Mouse (Mus musculus): ENCODE results near the gene Drc1. TPM values are rescaled to one million over a fixed set of nuclear protein-coding genes. Genes with fewer than 3 reads are reported as not detected.

Gene Drc1
- polyA plus RNA-seq, 1 experiment from 2014 or later = 1.2 TPM

DNA sequence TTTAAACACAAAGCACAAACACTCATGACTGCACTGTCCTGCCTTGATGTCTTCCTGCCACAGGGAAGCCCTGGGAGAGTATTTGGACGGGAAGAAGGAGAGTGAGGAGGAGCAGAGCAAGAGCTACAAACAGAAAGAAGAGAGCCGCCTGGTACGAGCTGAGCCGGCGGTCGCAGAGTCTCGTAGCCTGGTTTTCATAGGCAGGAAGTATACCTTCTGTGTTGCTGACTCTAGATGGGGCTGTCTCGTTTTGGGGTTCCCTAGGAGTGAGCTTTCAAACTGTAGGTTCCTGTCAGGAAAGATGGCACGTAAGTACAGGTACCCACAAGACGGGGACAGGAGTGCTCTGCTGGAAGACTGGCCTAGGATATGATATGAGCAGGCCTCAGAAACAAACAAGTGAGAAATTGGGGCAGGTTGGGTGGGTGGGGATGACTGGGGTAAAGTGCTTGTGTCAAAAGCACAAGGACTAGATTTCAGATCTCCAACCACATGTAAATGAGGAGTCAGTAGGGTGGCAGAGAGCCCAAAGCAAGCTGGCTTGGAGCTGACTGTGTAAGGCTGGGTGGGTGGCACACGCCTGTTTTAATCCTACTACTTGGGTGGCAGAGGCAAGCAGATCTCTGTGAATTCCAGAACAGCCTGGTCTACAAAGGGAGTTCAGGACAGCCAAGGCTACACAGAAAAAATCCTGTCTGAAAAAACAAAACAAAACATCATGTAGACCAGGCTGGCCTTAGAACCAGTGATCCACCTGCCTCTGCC is 60.6 kb downstream of the Drc1 start:
- H3K36me3 ChIP-seq = no peaks in the 10 kb centered on the region
- no peak overlapping the region for H3K4me2 ChIP-seq (replicated peaks)
- H3K4me3 ChIP-seq = no peak overlapping the region
- H3K9me3 ChIP-seq = no peaks in the 10 kb centered on the region
- no peak overlapping the region for H3K9ac ChIP-seq
- no peaks in the 10 kb centered on the region for H3K4me1 ChIP-seq
- no peak for ATAC-seq (ENCODE audit: low FRiP score, low read depth)
- H3K27ac ChIP-seq = no peak overlapping the region
- H3K27me3 ChIP-seq (replicated peaks) = 0 out of 2 replicates have a peak, but pooled peaks cover 10% of the 10 kb centered on the region
- 85% methylated on average over 11 of the region's 11 CpGs for WGBS

DNA sequence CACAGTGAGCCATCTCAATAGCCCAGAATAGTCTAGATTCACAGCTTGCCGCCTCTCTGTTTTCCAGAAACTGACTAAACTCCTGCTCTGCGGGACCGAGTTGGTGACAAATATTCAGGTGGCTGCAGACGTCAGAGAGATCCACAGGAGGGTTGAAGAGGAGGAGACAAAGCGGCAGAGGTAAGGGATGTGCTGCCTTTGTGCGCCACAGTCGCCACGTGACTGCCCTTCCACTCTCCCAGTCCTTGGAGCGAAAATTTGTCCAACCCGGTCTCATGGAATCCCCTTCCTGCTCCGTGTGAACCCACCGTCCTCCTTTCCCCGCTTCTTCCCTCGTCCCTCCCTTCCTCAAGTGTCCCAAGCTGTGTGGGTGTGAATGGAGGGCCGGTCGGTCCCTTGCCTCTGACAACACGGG is 61.4 kb downstream of the Drc1 start:
- H3K36me3 ChIP-seq = no peaks in the 10 kb centered on the region
- H3K27me3 ChIP-seq (replicated peaks) = 0 out of 2 replicates have a peak, but pooled peaks cover 10% of the 10 kb centered on the region
- no peaks in the 10 kb centered on the region for H3K4me1 ChIP-seq
- H3K9me3 ChIP-seq = no peaks in the 10 kb centered on the region
- H3K27ac ChIP-seq = no peak overlapping the region
- H3K4me3 ChIP-seq = peak overlapping the region; percentile 15; the same call in 1 of the 2 replicates
- H3K9ac ChIP-seq = peak overlapping the region; percentile 29; the same call in 1 of the 2 replicates
- WGBS = 6% methylated on average over 17 of the region's 17 CpGs
- ATAC-seq (ENCODE audit: low FRiP score, low read depth) = peak; percentile 48; the same call in 1 of the 2 replicates
- peak overlapping the region; percentile 60 for H3K4me2 ChIP-seq (replicated peaks)

DNA sequence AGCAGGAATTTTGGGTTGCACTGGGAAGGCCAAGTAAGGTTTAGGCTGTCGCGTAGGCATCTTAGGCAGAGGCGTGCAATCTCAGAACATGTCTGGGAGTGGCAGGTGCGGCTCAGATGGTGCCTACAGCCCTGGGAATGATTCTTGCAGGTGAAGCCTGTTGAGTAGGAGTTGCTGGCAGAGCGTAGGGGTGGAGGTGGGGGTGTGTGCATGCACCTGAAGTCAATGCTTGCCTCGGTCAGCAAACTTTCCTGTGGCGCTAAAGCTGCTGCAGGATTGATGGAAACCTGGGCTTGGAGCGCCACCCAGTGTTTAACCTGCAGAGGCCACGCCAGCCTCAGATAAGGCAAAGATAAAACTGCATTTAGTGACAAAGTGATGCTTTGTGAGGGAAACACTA is 61.9 kb downstream of the Drc1 start:
- Histone ChIP-seq H3K4me2 (replicated peaks) (peak overlapping the region; percentile 60), H3K36me3 (no peaks in the 10 kb centered on the region), H3K4me1 (no peaks in the 10 kb centered on the region), H3K27ac (no peak overlapping the region), H3K9ac (peak overlapping the region; percentile 29; the same call in 1 of the 2 replicates), H3K9me3 (no peaks in the 10 kb centered on the region), H3K4me3 (peak overlapping the region; percentile 15; the same call in 1 of the 2 replicates), H3K27me3 (replicated peaks) (0 out of 2 replicates have a peak, but pooled peaks cover 10% of the 10 kb centered on the region)
- 3% methylated on average over 9 of the region's 9 CpGs for WGBS
- ATAC-seq (ENCODE audit: low FRiP score, low read depth) = peak; percentile 44; the same call in 1 of the 2 replicates

DNA sequence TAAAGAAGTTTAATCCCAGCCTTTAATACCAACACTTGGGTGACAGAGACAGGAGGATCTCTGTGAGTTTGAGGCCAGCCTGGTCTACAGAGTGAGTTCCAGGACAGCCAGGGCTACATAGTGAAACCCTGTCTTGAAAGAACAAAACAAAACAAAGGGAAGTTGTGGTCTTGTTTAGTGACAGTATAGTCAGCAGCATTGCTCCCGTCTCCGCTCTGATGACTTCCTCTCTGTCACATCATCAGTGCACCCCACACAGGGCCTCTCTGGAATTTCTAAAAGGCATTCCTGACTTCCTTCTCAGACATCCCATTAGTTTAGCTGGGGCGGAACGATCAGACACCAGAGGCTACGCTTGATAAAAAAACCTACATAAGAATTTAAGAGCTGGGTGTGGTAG is 62.7 kb downstream of the Drc1 start:
- WGBS = 73% methylated on average over 5 of the region's 5 CpGs
- Histone ChIP-seq H3K4me1 (no peaks in the 10 kb centered on the region), H3K27ac (no peak overlapping the region), H3K4me2 (replicated peaks) (no peak overlapping the region), H3K36me3 (no peaks in the 10 kb centered on the region), H3K4me3 (no peak overlapping the region), H3K9me3 (no peaks in the 10 kb centered on the region), H3K27me3 (replicated peaks) (0 out of 2 replicates have a peak, but pooled peaks cover 10% of the 10 kb centered on the region), H3K9ac (no peak overlapping the region)
- no peak for ATAC-seq (ENCODE audit: low FRiP score, low read depth)

DNA sequence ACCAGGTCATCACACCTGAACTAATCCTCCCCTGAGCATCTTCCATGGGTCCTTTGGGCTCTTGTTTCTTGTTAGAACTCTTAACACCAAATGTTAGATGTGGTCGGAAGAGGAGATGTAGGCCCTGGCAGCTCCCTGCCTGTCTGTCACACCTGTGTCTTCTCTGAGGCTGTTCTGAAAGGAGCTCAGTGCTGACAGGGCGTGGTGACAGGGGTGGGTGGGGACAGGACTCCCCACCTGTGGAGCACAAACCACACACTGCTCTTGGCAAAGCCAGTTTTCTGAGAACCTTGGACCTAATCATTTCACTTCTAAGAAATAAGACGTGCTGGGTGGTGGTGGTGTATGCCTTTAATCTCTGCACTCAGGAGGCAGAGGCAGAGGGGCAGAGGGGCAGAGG is 72.4 kb downstream of the Drc1 start:
- H3K4me3 ChIP-seq = no peak overlapping the region
- ATAC-seq (ENCODE audit: low FRiP score, low read depth) = no peak
- no peak overlapping the region for H3K9ac ChIP-seq
- no peaks in the 10 kb centered on the region for H3K27me3 ChIP-seq (replicated peaks)
- no peak overlapping the region for H3K27ac ChIP-seq
- no peaks in the 10 kb centered on the region for H3K9me3 ChIP-seq
- H3K4me1 ChIP-seq = no peaks in the 10 kb centered on the region
- WGBS = 65% methylated on average over 3 of the region's 3 CpGs
- no peaks in the 10 kb centered on the region for H3K36me3 ChIP-seq
- H3K4me2 ChIP-seq (replicated peaks) = no peak overlapping the region

DNA sequence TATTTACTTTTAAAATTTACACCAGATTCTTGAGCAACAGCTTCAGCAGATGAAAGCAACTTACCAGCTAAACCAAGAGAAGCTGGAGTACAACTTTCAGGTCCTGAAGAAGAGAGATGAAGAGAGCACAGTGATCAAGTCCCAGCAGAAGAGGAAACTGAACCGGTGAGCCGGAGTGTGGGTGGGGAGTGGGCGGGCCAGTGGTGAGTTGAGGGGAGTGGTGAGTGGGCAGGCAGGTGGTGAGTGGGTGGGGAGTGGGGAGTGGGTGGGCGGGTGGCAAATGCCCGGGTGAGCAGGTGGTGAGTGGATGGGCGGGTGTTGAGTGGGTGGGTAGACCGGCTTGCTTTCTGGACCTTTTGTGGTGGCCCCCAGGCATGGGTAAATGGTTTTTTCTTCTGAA is 73.9 kb downstream of the Drc1 start:
- no peak overlapping the region for H3K4me2 ChIP-seq (replicated peaks)
- H3K4me3 ChIP-seq = no peak overlapping the region
- H3K9ac ChIP-seq = no peak overlapping the region
- ATAC-seq (ENCODE audit: low FRiP score, low read depth) = no peak
- WGBS = 84% methylated on average over 7 of the region's 7 CpGs
- H3K27me3 ChIP-seq (replicated peaks) = no peaks in the 10 kb centered on the region
- no peaks in the 10 kb centered on the region for H3K36me3 ChIP-seq
- H3K27ac ChIP-seq = no peak overlapping the region
- H3K4me1 ChIP-seq = no peaks in the 10 kb centered on the region
- no peaks in the 10 kb centered on the region for H3K9me3 ChIP-seq

DNA sequence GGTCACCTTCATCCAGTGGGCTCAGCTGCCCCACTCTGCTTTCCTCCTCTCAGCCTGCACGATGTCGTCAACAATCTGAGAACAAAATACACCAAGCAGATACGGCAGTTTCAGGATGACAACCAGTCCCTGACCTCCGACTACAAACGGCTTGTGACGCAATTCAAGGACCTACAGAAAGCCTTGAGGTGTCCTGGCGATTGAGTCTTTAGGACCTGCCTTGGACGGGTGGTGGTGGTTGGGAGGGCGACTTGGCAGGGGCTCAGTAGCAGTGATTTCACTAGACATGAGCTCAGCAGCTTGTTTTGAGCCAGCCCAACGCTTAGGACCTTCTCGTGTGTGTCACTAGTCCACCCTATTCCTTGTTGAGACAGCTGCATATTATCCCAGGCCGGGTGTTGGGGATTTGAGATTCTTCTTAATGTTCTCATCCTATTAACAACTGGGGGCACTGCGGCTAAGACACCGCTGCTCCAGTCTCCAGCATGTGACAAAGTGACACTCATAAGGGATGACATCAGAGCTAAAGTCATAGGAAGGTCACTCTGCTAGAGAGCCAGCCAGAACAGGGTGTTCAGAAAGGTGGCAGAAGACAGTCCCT is 74.5 kb downstream of the Drc1 start:
- ATAC-seq (ENCODE audit: low FRiP score, low read depth) = no peak
- H3K27me3 ChIP-seq (replicated peaks) = no peaks in the 10 kb centered on the region
- H3K4me2 ChIP-seq (replicated peaks) = no peak overlapping the region
- H3K9me3 ChIP-seq = no peaks in the 10 kb centered on the region
- H3K27ac ChIP-seq = no peak overlapping the region
- H3K4me3 ChIP-seq = no peak overlapping the region
- WGBS = 84% methylated on average over 14 of the region's 14 CpGs
- no peaks in the 10 kb centered on the region for H3K4me1 ChIP-seq
- no peak overlapping the region for H3K9ac ChIP-seq
- no peaks in the 10 kb centered on the region for H3K36me3 ChIP-seq

DNA sequence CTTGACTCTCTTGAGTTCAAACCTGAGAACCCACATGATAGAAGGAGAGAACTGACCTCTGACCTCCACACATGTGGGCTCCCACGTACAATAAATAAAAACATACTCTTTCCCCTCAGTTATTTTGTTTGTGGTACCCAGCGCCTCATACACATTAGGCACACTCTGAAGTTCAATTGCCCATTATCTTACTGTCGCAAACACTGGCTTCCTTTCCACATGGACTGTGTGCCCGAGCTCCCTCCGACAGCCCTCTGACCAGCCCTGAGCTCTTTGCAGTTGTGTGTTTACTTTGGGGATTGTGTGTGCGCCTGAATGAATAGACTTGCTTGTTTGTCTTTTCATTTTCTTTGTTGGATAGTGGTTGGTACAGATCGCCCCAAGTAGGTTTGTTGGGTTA is 75.5 kb downstream of the Drc1 start:
- no peak for ATAC-seq (ENCODE audit: low FRiP score, low read depth)
- WGBS = 80% methylated on average over 7 of the region's 7 CpGs
- Histone ChIP-seq H3K4me3 (no peak overlapping the region), H3K36me3 (no peaks in the 10 kb centered on the region), H3K9me3 (no peaks in the 10 kb centered on the region), H3K4me1 (no peaks in the 10 kb centered on the region), H3K27me3 (replicated peaks) (no peaks in the 10 kb centered on the region), H3K9ac (no peak overlapping the region), H3K27ac (no peak overlapping the region), H3K4me2 (replicated peaks) (no peak overlapping the region)

DNA sequence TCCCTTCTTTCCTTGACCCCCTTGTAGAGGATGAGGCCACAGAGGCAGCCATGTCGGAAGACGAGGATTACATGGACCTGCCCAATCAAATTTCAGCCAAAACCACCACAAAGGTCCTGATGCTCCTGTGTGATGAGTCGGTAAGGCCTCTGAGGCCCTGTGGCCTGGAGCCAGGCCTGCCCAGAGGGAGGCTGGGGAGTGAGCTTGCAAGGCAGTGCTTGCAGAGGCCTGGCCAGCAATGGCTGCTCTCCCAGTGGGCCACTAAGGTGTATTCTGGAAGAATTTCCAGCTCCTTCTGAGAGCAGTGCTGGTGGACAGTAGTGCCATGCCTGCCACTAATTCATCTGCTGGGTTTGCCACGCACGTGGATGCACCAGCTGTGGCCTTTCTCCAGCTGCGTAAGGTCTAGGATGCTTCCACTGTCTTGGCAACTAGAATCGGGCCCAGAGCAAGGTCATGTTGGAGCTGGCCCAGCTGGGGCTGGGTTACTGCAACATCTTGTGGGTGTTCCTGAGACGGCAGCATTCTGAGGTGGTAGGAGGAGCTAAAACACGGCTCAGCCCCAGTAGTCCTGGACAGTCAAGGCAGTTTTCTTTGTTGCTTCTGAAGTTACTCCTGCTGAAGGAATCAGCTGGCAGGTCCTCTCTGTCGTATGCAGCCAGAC is 77.4 kb downstream of the Drc1 start:
- no peak overlapping the region for H3K27ac ChIP-seq
- H3K9ac ChIP-seq = no peak overlapping the region
- no peak for ATAC-seq (ENCODE audit: low FRiP score, low read depth)
- H3K4me1 ChIP-seq = no peaks in the 10 kb centered on the region
- no peaks in the 10 kb centered on the region for H3K36me3 ChIP-seq
- no peaks in the 10 kb centered on the region for H3K27me3 ChIP-seq (replicated peaks)
- 84% methylated on average over 10 of the region's 10 CpGs for WGBS
- no peaks in the 10 kb centered on the region for H3K9me3 ChIP-seq
- no peak overlapping the region for H3K4me3 ChIP-seq
- no peak overlapping the region for H3K4me2 ChIP-seq (replicated peaks)

DNA sequence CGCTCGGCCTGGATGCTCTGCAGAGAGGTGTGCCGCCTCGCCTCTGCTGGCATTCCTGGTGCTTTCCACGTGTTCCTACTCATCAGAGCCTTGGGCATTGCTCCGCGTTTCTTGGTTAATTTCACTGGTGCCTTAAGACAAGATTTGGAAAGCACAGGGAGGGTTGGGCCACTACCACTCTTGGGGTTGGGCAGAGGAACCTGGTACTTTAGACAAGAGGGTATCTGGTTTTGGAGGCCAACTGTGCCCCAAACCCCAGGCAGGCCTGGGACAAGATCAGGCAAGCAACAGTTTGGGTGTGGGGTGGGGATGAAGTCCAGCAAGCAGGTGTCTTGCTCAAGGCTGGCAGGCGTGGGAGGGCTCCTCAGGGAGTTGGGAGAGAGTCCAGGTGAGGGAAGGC is 86.2 kb downstream of the Drc1 start:
- WGBS = 79% methylated on average over 8 of the region's 8 CpGs
- Histone ChIP-seq H3K9me3 (no peaks in the 10 kb centered on the region), H3K27me3 (replicated peaks) (no peaks in the 10 kb centered on the region), H3K9ac (no peak overlapping the region), H3K4me1 (no peaks in the 10 kb centered on the region), H3K4me2 (replicated peaks) (no peak overlapping the region), H3K4me3 (no peak overlapping the region), H3K27ac (no peak overlapping the region), H3K36me3 (no peaks in the 10 kb centered on the region)
- ATAC-seq (ENCODE audit: low FRiP score, low read depth) = no peak

DNA sequence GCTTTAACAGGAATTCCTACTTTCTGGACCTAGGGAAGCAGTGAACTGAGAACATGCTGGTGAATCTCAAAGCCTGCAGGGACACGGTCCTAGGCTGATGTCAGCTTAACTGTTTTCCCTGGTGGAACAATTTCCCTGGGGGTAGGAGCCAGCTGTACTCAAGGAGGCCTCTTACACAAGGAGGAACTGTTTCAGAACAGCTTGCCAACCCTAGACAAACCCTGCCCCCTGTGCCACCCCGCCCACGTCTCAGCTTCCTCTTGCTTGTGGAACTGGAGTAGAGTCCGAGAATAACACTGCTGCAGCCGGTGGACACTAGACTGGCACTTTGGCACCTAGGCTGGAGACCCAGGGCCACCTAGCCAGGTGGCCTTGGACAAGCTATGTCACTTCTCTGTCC is 88.2 kb downstream of the Drc1 start:
- Histone ChIP-seq H3K9ac (no peak overlapping the region), H3K27ac (no peak overlapping the region), H3K9me3 (no peaks in the 10 kb centered on the region), H3K4me3 (no peak overlapping the region), H3K4me1 (no peaks in the 10 kb centered on the region), H3K36me3 (no peaks in the 10 kb centered on the region), H3K4me2 (replicated peaks) (no peak overlapping the region), H3K27me3 (replicated peaks) (no peaks in the 10 kb centered on the region)
- WGBS = 82% methylated on average over 5 of the region's 5 CpGs
- ATAC-seq (ENCODE audit: low FRiP score, low read depth) = no peak

DNA sequence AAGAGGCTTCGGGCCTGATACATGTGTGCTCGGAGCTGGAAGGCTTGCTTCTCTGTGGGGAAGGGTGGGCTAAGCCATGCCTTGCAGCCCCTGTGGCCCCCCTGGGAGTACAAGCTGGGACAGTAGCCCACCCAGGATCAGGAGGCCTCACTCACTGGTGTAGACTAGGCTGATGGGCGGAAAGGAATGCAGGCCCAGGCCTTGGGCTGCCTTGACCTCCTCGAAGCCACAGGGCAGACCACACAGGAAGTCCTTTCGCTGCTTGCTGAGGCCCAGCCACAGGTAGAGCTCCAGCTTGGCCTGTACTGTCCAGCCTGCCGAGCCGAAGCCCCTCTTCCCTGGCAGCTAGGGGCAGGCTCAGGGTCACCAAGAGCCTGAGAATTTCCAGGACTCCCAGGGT is 101.7 kb downstream of the Drc1 start:
- Histone ChIP-seq H3K9me3 (no peaks in the 10 kb centered on the region), H3K4me1 (no peaks in the 10 kb centered on the region), H3K27ac (no peak overlapping the region), H3K4me2 (replicated peaks) (no peak overlapping the region), H3K9ac (no peak overlapping the region), H3K36me3 (no peaks in the 10 kb centered on the region), H3K4me3 (no peak overlapping the region), H3K27me3 (replicated peaks) (no peaks in the 10 kb centered on the region)
- no peak for ATAC-seq (ENCODE audit: low FRiP score, low read depth)
- WGBS = 72% methylated on average over 7 of the region's 7 CpGs
